Mouse (Mus musculus): ENCODE data around the gene Thap12. TPM values are rescaled to one million over a fixed set of nuclear protein-coding genes. Genes with fewer than 3 reads are reported as not detected.
A peak's percentile ranks its signal among the peaks of the same experiment; 100 is the strongest.

Gene Thap12
- 10.7 and 11.8 TPM in 2 replicates for polyA plus RNA-seq (2012; rRNA removed)

DNA sequence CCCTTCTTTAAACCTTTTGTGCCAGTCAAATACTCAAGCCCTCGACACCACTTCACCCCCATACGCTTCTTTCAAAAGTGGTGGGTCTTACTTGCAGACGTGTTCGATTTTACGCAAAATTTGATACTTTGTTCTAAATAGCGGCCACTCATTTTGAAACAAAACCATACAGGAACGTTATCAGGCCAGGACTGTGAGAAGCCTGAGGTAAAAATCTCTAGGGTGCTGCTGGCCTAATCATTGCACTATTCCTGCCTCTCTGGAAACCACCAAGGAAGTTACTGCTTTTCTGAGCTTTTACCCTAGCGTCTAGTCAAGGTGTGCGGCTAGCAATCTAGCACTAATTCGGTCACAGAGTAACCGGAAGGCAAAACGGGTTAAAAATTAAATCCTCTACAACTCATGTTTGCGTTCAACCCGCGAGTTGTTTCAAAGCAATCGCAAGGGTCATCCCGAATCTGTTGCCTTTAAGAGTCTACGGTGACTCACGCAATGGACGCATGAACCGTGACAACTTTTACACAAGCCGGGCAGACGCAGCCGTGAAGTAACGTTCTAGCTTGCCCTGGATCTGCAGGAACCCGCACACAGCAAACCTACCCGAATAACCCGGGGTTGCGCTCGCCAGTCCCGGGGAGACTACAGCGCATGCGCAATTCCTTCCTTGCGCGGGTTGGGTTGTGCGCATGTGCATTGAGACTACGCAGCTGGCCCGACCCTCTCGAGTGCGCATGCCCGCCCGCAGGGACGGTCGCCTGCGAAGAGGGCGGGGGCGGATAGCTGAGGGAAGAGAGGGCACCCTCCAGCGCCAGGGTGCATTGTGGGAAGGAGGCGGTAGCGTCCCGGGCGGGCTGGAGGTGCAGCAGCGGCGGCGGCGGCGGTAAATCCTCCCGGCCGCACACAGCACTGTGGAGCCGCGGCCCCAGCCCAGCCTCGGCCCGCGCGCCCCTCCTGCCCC, at the start of gene Thap12:
Thap12 (plus strand) TSS at position 821 of the 958 bp plus-strand sequence.
- TF ChIP-seq POLR2A (IDR thresholded peaks at IDR 0.05; ENCODE audit: control insufficient read depth, extremely low read depth, insufficient read depth, low read length, poor library complexity) (peak; percentile 96), CTCF (IDR thresholded peaks at IDR 0.05; ENCODE audit: borderline replicate concordance, control insufficient read depth, extremely low read depth, insufficient read depth, low read length, poor library complexity) (peak; percentile 75; the same call in 1 of the 2 replicates)
- no peaks in the 10 kb centered on the region for H3K27me3 ChIP-seq (ENCODE audit: control insufficient read depth, insufficient read depth, low read length)
- peak within 1 kb of the TSS; percentile 68 for H3K4me3 ChIP-seq (ENCODE audit: control insufficient read depth, insufficient read depth, low read length)
- no peaks in the 10 kb centered on the region for H3K36me3 ChIP-seq (ENCODE audit: control insufficient read depth, insufficient read depth, low read length)
- peak within 1 kb of the TSS; percentile 87 for H3K27ac ChIP-seq (ENCODE audit: control insufficient read depth, insufficient read depth, low read length)
- H3K4me1 ChIP-seq (replicated peaks; ENCODE audit: control insufficient read depth, insufficient read depth, low read length) = peaks cover 5% of the 10 kb centered on the region
- peak; percentile 100 for DNase-seq
- WGBS = under 1% methylated on average over 65 of the region's 65 CpGs

DNA sequence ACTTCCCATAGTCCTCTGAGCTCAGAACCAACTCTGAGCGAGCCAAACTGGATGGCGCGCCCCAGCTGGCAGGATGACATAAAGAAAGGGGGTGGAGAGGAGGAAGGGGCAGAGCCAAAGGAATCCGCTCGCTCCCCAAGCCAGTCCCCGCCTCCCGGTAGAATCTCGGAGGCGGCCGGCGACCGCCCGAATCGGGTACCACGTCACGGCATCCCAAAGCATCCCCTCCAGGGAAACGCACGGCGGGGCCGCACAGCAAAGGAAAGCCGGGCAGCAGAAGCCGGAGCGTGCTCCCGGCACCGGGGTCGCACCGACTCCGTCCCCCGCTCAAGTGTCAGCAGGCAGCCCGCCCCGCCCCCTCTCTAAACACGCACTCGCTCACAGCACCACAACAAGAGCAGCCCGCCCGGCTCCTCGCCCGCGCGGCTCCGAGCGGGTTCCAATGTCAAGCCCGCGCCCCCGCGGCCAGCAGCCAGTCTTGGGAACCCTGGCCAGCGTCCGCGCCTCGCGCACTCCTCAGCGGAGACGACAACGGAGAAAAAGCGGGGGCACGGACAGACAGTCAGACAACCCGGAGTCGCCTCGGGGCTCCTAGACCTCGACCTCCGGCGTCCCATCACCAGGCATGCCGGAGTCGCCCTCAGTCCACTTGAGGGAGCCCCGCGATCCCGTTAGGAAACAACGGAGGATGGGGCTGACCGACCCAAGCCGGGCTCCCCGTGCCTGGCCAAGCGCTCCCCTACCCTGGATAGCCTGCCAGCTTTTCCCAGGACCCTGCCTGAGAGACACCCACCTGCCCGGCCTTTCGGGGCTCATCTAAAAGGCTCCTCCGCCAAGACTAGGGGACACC, 47.0 kb upstream of the Thap12 start:
- TF ChIP-seq POLR2A (IDR thresholded peaks at IDR 0.05; ENCODE audit: control insufficient read depth, extremely low read depth, insufficient read depth, low read length, poor library complexity) = peak; percentile 47; the same call in 1 of the 2 replicates
- 0 out of 2 replicates have a peak, but pooled peaks have one; percentile 38 for TF ChIP-seq CTCF (IDR thresholded peaks at IDR 0.05; ENCODE audit: borderline replicate concordance, control insufficient read depth, extremely low read depth, insufficient read depth, low read length, poor library complexity)
- DNase-seq = peak; percentile 75
- peaks cover 2% of the 10 kb centered on the region for H3K4me1 ChIP-seq (replicated peaks; ENCODE audit: control insufficient read depth, insufficient read depth, low read length)
- H3K27ac ChIP-seq (ENCODE audit: control insufficient read depth, insufficient read depth, low read length) = peak overlapping the region; percentile 48
- under 1% methylated on average over 72 of the region's 74 CpGs for WGBS
- H3K36me3 ChIP-seq (ENCODE audit: control insufficient read depth, insufficient read depth, low read length) = peaks cover 4% of the 10 kb centered on the region; the same call in 1 of the 2 replicates
- peak overlapping the region; percentile 85 for H3K4me3 ChIP-seq (ENCODE audit: control insufficient read depth, insufficient read depth, low read length)
- H3K27me3 ChIP-seq (ENCODE audit: control insufficient read depth, insufficient read depth, low read length) = no peaks in the 10 kb centered on the region

DNA sequence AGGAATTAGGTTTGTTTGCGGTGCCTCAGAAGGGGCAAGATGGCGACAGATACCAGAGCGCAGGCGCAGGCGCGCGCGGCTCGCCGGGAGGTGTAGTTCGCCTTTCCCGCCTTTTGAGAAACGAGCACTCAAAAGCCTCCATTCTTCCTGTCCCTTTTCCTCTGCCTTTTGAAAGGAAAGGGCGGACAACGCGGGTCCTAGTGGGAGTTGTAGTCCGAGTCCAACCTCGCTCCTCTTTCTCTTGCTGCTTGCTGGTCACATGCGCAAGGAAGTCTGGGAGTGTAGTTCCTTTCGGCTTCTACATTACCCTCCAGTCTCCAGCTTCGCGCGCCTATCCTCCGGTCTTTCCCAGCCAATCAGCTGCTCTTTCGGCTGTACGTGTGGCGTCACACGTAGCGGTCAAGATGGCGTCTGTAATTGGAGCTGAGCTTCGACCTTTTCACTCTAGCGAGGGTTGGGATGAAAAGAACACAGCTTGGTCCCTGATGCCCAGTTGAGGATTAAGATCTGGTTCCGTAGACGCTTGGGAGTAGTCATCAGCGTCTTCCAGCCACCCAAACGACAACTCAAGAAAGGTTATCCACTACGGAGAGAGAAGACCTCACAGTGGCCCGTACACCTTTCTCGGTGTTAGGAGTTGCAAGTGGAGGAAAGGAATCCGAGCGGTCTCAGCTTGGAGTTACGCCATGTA, 46.2 kb upstream of the Thap12 start, which contains the start of gene Emsy:
Emsy (minus strand) TSS at position 253 of the 691 bp plus-strand sequence.
- H3K27me3 ChIP-seq (ENCODE audit: control insufficient read depth, insufficient read depth, low read length) = no peaks in the 10 kb centered on the region
- under 1% methylated on average over 42 of the region's 42 CpGs for WGBS

DNA sequence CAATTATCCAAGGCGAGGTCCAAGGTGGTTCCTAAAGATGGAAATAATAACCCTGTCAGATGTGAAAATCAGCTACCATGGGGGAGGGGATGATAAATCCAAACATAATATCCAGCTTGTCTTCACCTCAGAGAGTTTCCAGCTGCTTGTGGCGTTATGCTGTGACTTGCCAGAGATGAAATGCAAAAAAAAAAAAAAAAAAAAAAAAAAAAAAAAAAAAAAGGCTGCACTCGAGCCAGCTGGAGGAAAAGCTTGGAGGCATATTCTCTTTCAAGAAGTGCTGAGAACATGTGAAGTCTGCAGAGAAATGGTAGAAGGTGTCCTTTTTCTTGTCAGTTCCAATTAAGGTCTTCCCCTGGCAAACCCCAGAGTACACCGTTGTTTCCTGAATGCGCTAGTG, 37.7 kb upstream of the Thap12 start:
- DNase-seq = no peak
- H3K27ac ChIP-seq (ENCODE audit: control insufficient read depth, insufficient read depth, low read length) = no peak overlapping the region
- H3K36me3 ChIP-seq (ENCODE audit: control insufficient read depth, insufficient read depth, low read length) = no peaks in the 10 kb centered on the region
- TF ChIP-seq CTCF (IDR thresholded peaks at IDR 0.05; ENCODE audit: borderline replicate concordance, control insufficient read depth, extremely low read depth, insufficient read depth, low read length, poor library complexity) = no peak
- TF ChIP-seq POLR2A (IDR thresholded peaks at IDR 0.05; ENCODE audit: control insufficient read depth, extremely low read depth, insufficient read depth, low read length, poor library complexity) = no peak
- H3K4me1 ChIP-seq (replicated peaks; ENCODE audit: control insufficient read depth, insufficient read depth, low read length) = no peaks in the 10 kb centered on the region
- H3K27me3 ChIP-seq (ENCODE audit: control insufficient read depth, insufficient read depth, low read length) = no peaks in the 10 kb centered on the region
- no peak overlapping the region for H3K4me3 ChIP-seq (ENCODE audit: control insufficient read depth, insufficient read depth, low read length)
- 74% methylated on average over 5 of the region's 5 CpGs for WGBS

More for the DNA sequence above, 46.2 kb upstream of the Thap12 start, which contains the start of gene Emsy:
- peak; percentile 87 for DNase-seq
- peaks cover 4% of the 10 kb centered on the region; the same call in 1 of the 2 replicates for H3K36me3 ChIP-seq (ENCODE audit: control insufficient read depth, insufficient read depth, low read length)
- TF ChIP-seq POLR2A (IDR thresholded peaks at IDR 0.05; ENCODE audit: control insufficient read depth, extremely low read depth, insufficient read depth, low read length, poor library complexity) = peak; percentile 82
- no peak for TF ChIP-seq CTCF (IDR thresholded peaks at IDR 0.05; ENCODE audit: borderline replicate concordance, control insufficient read depth, extremely low read depth, insufficient read depth, low read length, poor library complexity)
- peak within 1 kb of the TSS; percentile 85 for H3K4me3 ChIP-seq (ENCODE audit: control insufficient read depth, insufficient read depth, low read length)
- H3K4me1 ChIP-seq (replicated peaks; ENCODE audit: control insufficient read depth, insufficient read depth, low read length) = peaks cover 2% of the 10 kb centered on the region
- H3K27ac ChIP-seq (ENCODE audit: control insufficient read depth, insufficient read depth, low read length) = peak within 1 kb of the TSS; percentile 56

DNA sequence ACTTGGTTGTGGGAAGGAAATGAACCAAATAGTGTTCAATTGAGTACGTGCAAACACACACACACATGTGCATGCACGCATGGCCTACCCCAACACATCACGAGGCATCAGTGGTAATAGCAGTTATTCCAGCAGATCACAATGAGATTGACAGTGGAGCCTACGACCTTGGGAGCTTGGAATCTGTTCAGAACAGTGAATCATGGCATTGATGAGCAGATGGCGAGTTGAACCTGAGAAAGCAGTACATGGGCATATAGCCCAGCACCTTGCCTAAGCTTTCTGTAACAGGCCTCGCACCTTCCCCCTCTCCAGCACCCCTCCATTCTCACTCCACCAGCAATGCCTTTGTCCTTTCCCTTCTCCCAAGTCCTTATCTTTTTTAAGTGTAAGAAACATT, 37.2 kb upstream of the Thap12 start:
- Histone ChIP-seq H3K27me3 (ENCODE audit: control insufficient read depth, insufficient read depth, low read length) (no peaks in the 10 kb centered on the region), H3K27ac (ENCODE audit: control insufficient read depth, insufficient read depth, low read length) (no peak overlapping the region), H3K36me3 (ENCODE audit: control insufficient read depth, insufficient read depth, low read length) (no peaks in the 10 kb centered on the region), H3K4me3 (ENCODE audit: control insufficient read depth, insufficient read depth, low read length) (no peak overlapping the region), H3K4me1 (replicated peaks; ENCODE audit: control insufficient read depth, insufficient read depth, low read length) (no peaks in the 10 kb centered on the region)
- no peak for DNase-seq
- WGBS = 94% methylated on average over 6 of the region's 6 CpGs
- TF ChIP-seq CTCF (IDR thresholded peaks at IDR 0.05; ENCODE audit: borderline replicate concordance, control insufficient read depth, extremely low read depth, insufficient read depth, low read length, poor library complexity) (no peak), POLR2A (IDR thresholded peaks at IDR 0.05; ENCODE audit: control insufficient read depth, extremely low read depth, insufficient read depth, low read length, poor library complexity) (no peak)

All from thymus, adult 2 months (tissue).